Mouse (Mus musculus) CH12.LX (cell line): ENCODE results near the gene Bcdin3d. TPM values are rescaled to one million over a fixed set of nuclear protein-coding genes. Genes with fewer than 3 reads are reported as not detected.

Experiments used
- DNase-seq: peaks from one replicate; pipeline ENCODE4 v3.0.0-alpha.2; 2013; ENCODE audit errors: extremely low read depth
- H3K27ac ChIP-seq: 2 replicates; pipeline ENCODE4 v1.5.1; 2012; ENCODE audit warnings: low read depth, mild to moderate bottlenecking, control low read depth, moderate library complexity; ENCODE audit not compliant: insufficient read depth
- H3K27me3 ChIP-seq: replicated peaks from 2 replicates; pipeline ENCODE3; 2012; ENCODE audit warnings: inconsistent platforms
- H3K36me3 ChIP-seq, 2 experiments: replicated peaks in 1 of 2; 2 replicates each; pipeline versions ENCODE3 to v1.6.1; 2012; ENCODE audit warnings: inconsistent platforms in 1 of 2, low read length in 1 of 2, mild to moderate bottlenecking in 1 of 2, mixed read lengths in 1 of 2, moderate library complexity in 1 of 2; ENCODE audit not compliant: control insufficient read depth in 1 of 2, insufficient read depth in 1 of 2
- H3K4me1 ChIP-seq, 2 experiments: 2 replicates each; pipeline ENCODE4 v1.6.1; 2012; ENCODE audit warnings: inconsistent platforms in 1 of 2, moderate library complexity in 1 of 2; ENCODE audit not compliant: insufficient read depth in 2 of 2, control insufficient read depth in 1 of 2
- H3K4me2 ChIP-seq: 2 replicates; pipeline ENCODE4 v1.6.1; 2012; ENCODE audit warnings: low read depth, mild to moderate bottlenecking, control low read depth; ENCODE audit not compliant: poor library complexity, insufficient read depth, severe bottlenecking
- H3K4me3 ChIP-seq, 3 experiments: fragments of 150-350 bp in 1 of 3; sonication (generic) in 1 of 3; replicated peaks in 1 of 3; 2 replicates each; pipeline versions ENCODE3 to v1.5.1; 2011 to 2012; ENCODE audit warnings: low read depth in 2 of 3, low read length in 2 of 3, mild to moderate bottlenecking in 2 of 3, moderate library complexity in 2 of 3, control low read depth in 1 of 3, improper control_type of control experiment in 1 of 3, inconsistent platforms in 1 of 3, mixed read lengths in 1 of 3; ENCODE audit not compliant: poor library complexity in 1 of 3
- H3K79me2 ChIP-seq: replicated peaks from 2 replicates; pipeline ENCODE4 v1.6.1; 2012; ENCODE audit warnings: mild to moderate bottlenecking, moderate library complexity; ENCODE audit not compliant: control insufficient read depth, poor library complexity, insufficient read depth, severe bottlenecking; ENCODE audit errors: extremely low read depth
- H3K9ac ChIP-seq: 2 replicates; pipeline ENCODE4 v1.6.1; 2012; ENCODE audit warnings: low read depth, mild to moderate bottlenecking, control low read depth, moderate library complexity; ENCODE audit not compliant: insufficient read depth
- H3K9me3 ChIP-seq: replicated peaks from 2 replicates; pipeline ENCODE3; 2012; ENCODE audit warnings: low read length, inconsistent platforms, mixed read lengths
- CHD1 ChIP-seq: IDR thresholded peaks from 2 replicates; pipeline ENCODE4 v1.6.1; 2012; ENCODE audit warnings: low read depth, low read length, improper control_type of control experiment, inconsistent platforms
- CHD2 ChIP-seq: IDR thresholded peaks from 2 replicates; pipeline ENCODE4 v1.6.1; 2011; ENCODE audit warnings: low read length, improper control_type of control experiment
- CTCF ChIP-seq, 2 experiments: IDR thresholded peaks in 1 of 2; conservative IDR thresholded peaks in 1 of 2; 2 replicates each; pipeline ENCODE4 v1.5.1; 2011 to 2012; ENCODE audit warnings: low read depth in 2 of 2, low read length in 2 of 2, improper control_type of control experiment in 1 of 2, inconsistent platforms in 1 of 2, mild to moderate bottlenecking in 1 of 2, moderate library complexity in 1 of 2
- ELF1 ChIP-seq: IDR thresholded peaks from 2 replicates; pipeline ENCODE4 v1.6.1; 2014; ENCODE audit warnings: low read depth, mild to moderate bottlenecking, inconsistent platforms, low read length, improper control_type of control experiment
- EP300 ChIP-seq: IDR thresholded peaks from 2 replicates; pipeline ENCODE4 v1.6.1; 2011; ENCODE audit warnings: low read length, improper control_type of control experiment
- JUN ChIP-seq: IDR thresholded peaks from 2 replicates; pipeline ENCODE4 v1.6.1; 2011; ENCODE audit warnings: low read depth, mild to moderate bottlenecking, low read length, improper control_type of control experiment, moderate library complexity; ENCODE audit not compliant: insufficient read depth
- JUND ChIP-seq: conservative IDR thresholded peaks from 2 replicates; pipeline ENCODE4 v1.6.1; 2011; ENCODE audit warnings: low read depth, low read length, improper control_type of control experiment
- MXI1 ChIP-seq: IDR thresholded peaks from 2 replicates; pipeline ENCODE4 v1.6.1; 2011; ENCODE audit warnings: mild to moderate bottlenecking, low read depth, low read length, improper control_type of control experiment
- MYC ChIP-seq: IDR thresholded peaks from 2 replicates; pipeline ENCODE4 v1.6.1; 2011; ENCODE audit warnings: low read depth, mild to moderate bottlenecking, improper control_type of control experiment, low read length
- NELFE ChIP-seq: IDR thresholded peaks from 2 replicates; pipeline ENCODE4 v1.6.1; 2011; ENCODE audit warnings: low read depth, low read length, improper control_type of control experiment
- NRF1 ChIP-seq: IDR thresholded peaks from 2 replicates; pipeline ENCODE4 v1.6.1; 2014; ENCODE audit warnings: low read depth, mild to moderate bottlenecking, inconsistent platforms, low read length, improper control_type of control experiment, moderate library complexity
- PAX5 ChIP-seq: IDR thresholded peaks from 2 replicates; pipeline ENCODE4 v1.6.1; 2012; ENCODE audit warnings: low read length, inconsistent platforms, mixed read lengths
- POLR2A ChIP-seq: IDR thresholded peaks from 2 replicates; pipeline ENCODE4 v1.6.1; 2011; ENCODE audit warnings: low read depth, mild to moderate bottlenecking, improper control_type of control experiment, low read length
- POLR2AphosphoS2 ChIP-seq: IDR thresholded peaks from 2 replicates; pipeline ENCODE4 v1.6.1; 2011; ENCODE audit warnings: low read depth, low read length, improper control_type of control experiment
- RAD21 ChIP-seq: IDR thresholded peaks from 2 replicates; pipeline ENCODE4 v1.6.1; 2011; ENCODE audit warnings: low read depth, mild to moderate bottlenecking, low read length, improper control_type of control experiment, moderate library complexity
- SIN3A ChIP-seq: IDR thresholded peaks from 2 replicates; pipeline ENCODE4 v1.6.1; 2012; ENCODE audit warnings: low read length, improper control_type of control experiment, inconsistent platforms
- TBP ChIP-seq: conservative IDR thresholded peaks from 2 replicates; pipeline ENCODE4 v1.6.1; 2011; ENCODE audit warnings: low read depth, low read length, improper control_type of control experiment
- USF2 ChIP-seq: conservative IDR thresholded peaks from 2 replicates; pipeline ENCODE4 v1.6.1; 2011; ENCODE audit warnings: low read depth, low read length, improper control_type of control experiment
- ZC3H11A ChIP-seq: IDR thresholded peaks from 2 replicates; pipeline ENCODE4 v1.6.1; 2012; ENCODE audit warnings: low read depth, mild to moderate bottlenecking, inconsistent platforms, low read length, improper control_type of control experiment
- ZKSCAN1 ChIP-seq: IDR thresholded peaks from 2 replicates; pipeline ENCODE4 v1.6.1; 2012; ENCODE audit warnings: low read depth, inconsistent platforms, low read length, improper control_type of control experiment, borderline replicate concordance
- ZMIZ1 ChIP-seq: IDR thresholded peaks from 2 replicates; pipeline ENCODE4 v1.6.1; 2012; ENCODE audit warnings: low read depth, mild to moderate bottlenecking, inconsistent platforms, low read length, improper control_type of control experiment
- ZNF384 ChIP-seq: IDR thresholded peaks from 2 replicates; pipeline ENCODE4 v1.6.1; 2012; ENCODE audit warnings: low read depth, low read length, improper control_type of control experiment, inconsistent platforms
- dilution Hi-C: fragments of 300-500 bp; cut with MboI; formaldehyde crosslinking; loops from 2 replicates; pipeline ENCODE4 v1.14.3; 2020; ENCODE audit warnings: low sequenced_read_pairs; ENCODE audit not compliant: extremely low pct_unique_long_range_greater_than_20kb, extremely low pct_ligation_motif_present
- in situ Hi-C: fragments of 300-500 bp; cut with MboI; formaldehyde crosslinking; loops from 3 replicates; pipeline ENCODE4 v1.14.3; 2019; ENCODE audit warnings: low sequenced_read_pairs, low pct_ligation_motif_present, low pct_unique_long_range_greater_than_20kb, mixed read lengths
- polyA plus RNA-seq: library from polyadenylated mRNA; unstranded; fragments of >175 nt; gene quantifications from 2 replicates; pipeline ENCODE4 v1.2.1, GENCODE M21; 2012; ENCODE audit warnings: low read depth; ENCODE audit not compliant: insufficient read length
- total RNA-seq, 2 experiments: library from RNA; depleted of rRNA; stranded (reverse); fragments of 300-350 nt in 1 of 2; fragments of >200 nt in 1 of 2; gene quantifications; 2 replicates each; pipeline ENCODE4 v1.2.3; 2012 to 2014

Gene Bcdin3d
- total and polyA plus RNA-seq, 3 experiments = 13.8 to 15.3 (median 14.2) TPM

DNA sequence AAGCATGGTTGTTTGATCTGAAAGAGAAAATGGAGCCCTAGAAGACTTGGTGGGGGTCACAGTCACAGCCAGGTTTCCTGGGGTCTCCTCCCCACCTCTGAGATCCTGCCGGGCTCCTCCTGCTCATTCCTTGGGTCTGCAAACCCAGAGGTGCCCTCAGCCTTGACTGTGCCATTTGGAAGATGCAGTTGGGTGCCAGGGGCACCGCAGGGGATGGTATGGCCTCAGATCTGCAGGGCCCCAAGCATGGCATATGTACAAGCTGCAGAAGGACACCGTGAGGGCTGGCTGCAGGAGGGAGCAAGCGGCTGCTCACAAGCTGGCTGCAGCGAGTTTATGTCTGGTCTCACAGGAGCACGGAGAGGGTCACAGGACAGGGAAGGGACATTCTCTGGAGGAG is 25.2 kb upstream of the Bcdin3d start:
- H3K9ac ChIP-seq = no peak overlapping the region
- H3K4me2 ChIP-seq = no peak overlapping the region
- H3K27ac ChIP-seq = no peak overlapping the region
- H3K36me3 ChIP-seq = no peaks in the 10 kb centered on the region
- DNase-seq = no peak
- in situ Hi-C loops (loop anchor here (5.0 kb wide), 2 partner anchors 98 to 173 kb away; partner anchors contain the start of gene Asic1), dilution Hi-C loops (no loop called here)
- TF ChIP-seq POLR2AphosphoS2 = no peak
- TF ChIP-seq ZKSCAN1 = no peak
- TF ChIP-seq SIN3A = no peak
- TF ChIP-seq ELF1 = no peak
- TF ChIP-seq TBP = no peak
- no peak for TF ChIP-seq MYC
- no peak for TF ChIP-seq ZNF384
- TF ChIP-seq CHD2 = no peak
- no peak for TF ChIP-seq MXI1
- H3K79me2 ChIP-seq = no peaks in the 10 kb centered on the region
- H3K9me3 ChIP-seq = no peaks in the 10 kb centered on the region
- H3K4me1 ChIP-seq = peaks cover 17 to 44% of the 10 kb centered on the region in 2 experiments
- H3K27me3 ChIP-seq = peaks cover 68% of the 10 kb centered on the region
- no peak overlapping the region for H3K4me3 ChIP-seq

- peaks cover 67% of the 10 kb centered on the region for H3K27me3 ChIP-seq
- H3K9ac ChIP-seq = no peak overlapping the region
- no peak overlapping the region for H3K27ac ChIP-seq
- no peaks in the 10 kb centered on the region for H3K36me3 ChIP-seq
- no peak overlapping the region for H3K4me2 ChIP-seq
- dilution Hi-C loops = no loop called here
- H3K9me3 ChIP-seq = no peaks in the 10 kb centered on the region
- H3K4me3 ChIP-seq = no peak overlapping the region
- in situ Hi-C loops = loop anchor here (5.0 kb wide), 1 partner anchor 99 kb away; no protein-coding TSS in a partner anchor
- no peak for DNase-seq
- H3K79me2 ChIP-seq = no peaks in the 10 kb centered on the region
- peaks cover 17 to 45% of the 10 kb centered on the region in 2 experiments for H3K4me1 ChIP-seq
- no peak for TF ChIP-seq NELFE
- no peak for TF ChIP-seq JUN
- TF ChIP-seq SIN3A = no peak
- TF ChIP-seq ZKSCAN1 = no peak
- no peak for TF ChIP-seq CTCF (conservative IDR thresholded peaks at IDR 0.05 in 1 of 2, IDR thresholded peaks at IDR 0.05 in 1 of 2; ENCODE audit: low read depth in 2 of 2, low read length in 2 of 2)
- no peak for TF ChIP-seq POLR2A
- no peak for TF ChIP-seq JUND
- no peak for TF ChIP-seq ZMIZ1
- no peak for TF ChIP-seq USF2
- TF ChIP-seq TBP = no peak
- TF ChIP-seq NRF1 = no peak
- TF ChIP-seq EP300 = no peak
- TF ChIP-seq PAX5 = no peak
- no peak for TF ChIP-seq RAD21
- no peak for TF ChIP-seq CHD1
- TF ChIP-seq ZC3H11A = no peak
These were observed 24.3 kb upstream of the Bcdin3d start for GRCm38 (mm10) chr15:99498781-99499180.
